Mouse (Mus musculus) ES-Bruce4 (cell line): ENCODE results near the gene Runx3. TPM values are rescaled to one million over a fixed set of nuclear protein-coding genes. Genes with fewer than 3 reads are reported as not detected.

Experiments used
- H3K27ac ChIP-seq: 2 replicates; pipeline ENCODE4 v1.5.1; 2012; ENCODE audit warnings: low read length, inconsistent platforms; ENCODE audit not compliant: insufficient read depth
- H3K27me3 ChIP-seq: 2 replicates; pipeline ENCODE4 v1.6.1; 2012; ENCODE audit warnings: mild to moderate bottlenecking, low read length, inconsistent platforms; ENCODE audit not compliant: control insufficient read depth, poor library complexity, insufficient read depth, severe bottlenecking
- H3K36me3 ChIP-seq: 2 replicates; pipeline ENCODE4 v1.6.1; 2012; ENCODE audit warnings: inconsistent platforms, mild to moderate bottlenecking, low read length, moderate library complexity; ENCODE audit not compliant: control insufficient read depth, poor library complexity, insufficient read depth, severe bottlenecking
- H3K4me1 ChIP-seq: one replicate; pipeline ENCODE4 v1.8.1; 2011; ENCODE audit warnings: low read length; ENCODE audit not compliant: control insufficient read depth, insufficient read depth
- H3K4me3 ChIP-seq: 2 replicates; pipeline ENCODE4 v1.5.1; 2011; ENCODE audit warnings: low read depth, mild to moderate bottlenecking, low read length
- H3K9ac ChIP-seq: 2 replicates; pipeline ENCODE4 v1.6.1; 2012; ENCODE audit warnings: low read depth, mild to moderate bottlenecking, inconsistent platforms; ENCODE audit not compliant: poor library complexity, severe bottlenecking
- H3K9me3 ChIP-seq: replicated peaks from 2 replicates; pipeline ENCODE4 v1.6.1; 2012; ENCODE audit warnings: mild to moderate bottlenecking, low read length, inconsistent platforms; ENCODE audit not compliant: control insufficient read depth, poor library complexity, insufficient read depth, severe bottlenecking
- CTCF ChIP-seq: IDR thresholded peaks from one replicate; pipeline ENCODE4 v1.8.1; 2011; ENCODE audit warnings: low read depth, low read length
- EP300 ChIP-seq: IDR thresholded peaks from 2 replicates; pipeline ENCODE4 v1.6.1; 2011; ENCODE audit warnings: low read depth, low read length; ENCODE audit not compliant: insufficient read depth
- POLR2A ChIP-seq: IDR thresholded peaks from one replicate; pipeline ENCODE4 v1.8.1; 2011; ENCODE audit warnings: low read length; ENCODE audit not compliant: insufficient read depth
- polyA plus RNA-seq: library from polyadenylated mRNA; stranded (reverse); fragments of >200 nt; gene quantifications from 2 replicates; pipeline ENCODE4 v1.2.4, GENCODE M21; 2011; ENCODE audit warnings: low read depth; ENCODE audit not compliant: missing spikeins, insufficient read depth, insufficient read length

Gene Runx3
- polyA plus RNA-seq, 1 experiment: 0.76 TPM

DNA sequence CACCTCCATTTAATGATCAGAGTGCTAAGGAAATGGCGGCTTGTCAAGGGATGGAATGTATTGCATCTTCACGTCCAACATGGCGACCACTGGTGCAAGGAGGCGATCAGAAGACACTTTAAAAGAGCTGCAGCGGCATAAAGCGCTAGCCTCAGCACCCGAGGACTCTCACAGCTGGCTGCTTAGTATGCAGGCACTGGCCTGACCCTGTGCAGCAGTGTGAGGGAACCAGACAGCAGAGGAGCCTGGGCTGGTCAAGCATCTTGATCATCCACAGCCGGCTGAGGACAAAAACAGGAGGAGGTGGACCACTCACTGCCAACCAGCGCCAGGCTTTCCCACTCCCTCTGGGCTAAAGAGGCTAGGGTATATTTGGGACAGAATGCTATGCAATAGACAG lies 103.4 kb downstream of the Runx3 start:
- Histone ChIP-seq H3K4me3 (no peak overlapping the region), H3K9ac (no peak overlapping the region), H3K36me3 (peaks cover 33% of the 10 kb centered on the region), H3K4me1 (no peaks in the 10 kb centered on the region), H3K9me3 (no peaks in the 10 kb centered on the region), H3K27me3 (no peaks in the 10 kb centered on the region), H3K27ac (no peak overlapping the region)
- no peak for TF ChIP-seq EP300
- TF ChIP-seq CTCF: no peak
- no peak for TF ChIP-seq POLR2A

DNA sequence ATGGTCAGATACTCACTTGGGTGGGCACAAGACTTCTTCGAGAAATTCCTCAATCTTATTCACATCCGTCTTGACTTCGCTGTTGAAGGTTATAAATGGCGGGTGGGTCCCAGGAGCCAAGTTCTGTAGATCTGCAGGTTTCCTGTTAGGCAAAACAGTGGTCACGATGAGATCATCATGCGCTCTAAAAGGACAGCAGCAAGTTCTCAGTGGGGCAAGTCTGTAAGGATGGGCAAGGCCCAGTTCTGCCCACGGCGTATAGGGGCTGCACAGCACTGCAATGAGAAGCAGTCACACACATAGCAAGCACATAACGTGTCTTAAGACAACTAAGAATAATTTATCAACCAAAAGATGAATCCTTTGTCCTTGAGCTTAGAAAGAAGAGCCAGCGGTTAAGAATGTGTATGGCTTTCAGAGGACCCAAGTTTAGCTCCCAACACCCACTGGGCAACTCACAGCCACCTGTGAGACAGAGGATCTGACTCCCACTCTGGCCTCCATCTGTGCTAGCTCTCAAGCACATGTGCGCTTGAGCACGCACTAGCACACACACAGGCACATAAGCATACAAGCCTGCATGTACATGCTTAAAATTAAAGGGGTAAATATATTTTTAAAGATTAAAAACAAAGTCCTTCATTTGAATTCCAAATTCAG lies 105.7 kb downstream of the Runx3 start:
- Histone ChIP-seq H3K36me3 (peaks cover 31% of the 10 kb centered on the region), H3K4me1 (no peaks in the 10 kb centered on the region), H3K9ac (no peak overlapping the region), H3K4me3 (no peak overlapping the region), H3K27ac (no peak overlapping the region), H3K27me3 (no peaks in the 10 kb centered on the region), H3K9me3 (no peaks in the 10 kb centered on the region)
- TF ChIP-seq POLR2A (no peak), CTCF (no peak), EP300 (no peak)

Other genes with a start within 250 kb of the Runx3 start
- 84.6 and 87.1 TPM in 2 replicates for gene Tmem50a, start 205.6 kb upstream of the Runx3 start, polyA plus RNA-seq
- gene Rsrp1, start 197.1 kb upstream of the Runx3 start, polyA plus RNA-seq: 209 and 226 TPM in 2 replicates
- 52.6 and 53.3 TPM in 2 replicates for gene Syf2, start 189.8 kb upstream of the Runx3 start, polyA plus RNA-seq
- gene Clic4, start 152.2 kb downstream of the Runx3 start, polyA plus RNA-seq: 151 TPM in 2 replicates
- gene Srrm1, start 232.7 kb downstream of the Runx3 start, polyA plus RNA-seq: 410 and 411 TPM in 2 replicates